Mouse (Mus musculus) embryonic fibroblast, embryonic 13.5 days (primary cell): ENCODE measurements at regions not wholly inside any gene's neighbourhood (a gene's known extent, or its start where the extent isn't known, plus 50 kb on each side); places are given as distances from the start of the nearest gene placed in this dataset.

Experiments used
- CTCF ChIP-seq: IDR thresholded peaks from 2 replicates; pipeline ENCODE4 v1.5.1; 2011; ENCODE audit warnings: mild to moderate bottlenecking, control low read depth, low read length, moderate library complexity, borderline replicate concordance; ENCODE audit not compliant: insufficient read depth
- POLR2A ChIP-seq: IDR thresholded peaks from 2 replicates; pipeline ENCODE4 v1.6.1; 2011; ENCODE audit warnings: low read depth, mild to moderate bottlenecking, control low read depth, low read length, moderate library complexity

GRCm38 (mm10) chr2:78551085-78551484 lies 316.8 kb upstream of the Ube2e3 start:
- TF ChIP-seq POLR2A (no peak), CTCF (no peak)
